Mouse (Mus musculus) lung, postnatal 0 days (tissue): ENCODE measurements at regions not wholly inside any gene's neighbourhood (a gene's known extent, or its start where the extent isn't known, plus 50 kb on each side); places are given as distances from the start of the nearest gene placed in this dataset.

Experiments used
- ATAC-seq: fragments of 200-750 bp; cut with Nextera tagmentation; 2 replicates; pipeline ENCODE4 v1.8.0; 2017; ENCODE audit warnings: moderate library complexity
- DNase-seq: peaks from one replicate; pipeline ENCODE4 v3.0.0-alpha.2; 2016; ENCODE audit warnings: low spot score
- H3K27ac ChIP-seq: fragments of 300-500 bp; sonication (generic); 2 replicates; pipeline ENCODE4 v1.5.1; 2014; ENCODE audit warnings: antibody characterized with exemption, mild to moderate bottlenecking, low read length, mixed read lengths
- H3K27me3 ChIP-seq: fragments of 300-500 bp; sonication (generic); replicated peaks from 2 replicates; pipeline ENCODE4 v1.6.1; 2014; ENCODE audit warnings: low read length, mixed read lengths; ENCODE audit not compliant: insufficient read depth
- H3K36me3 ChIP-seq: fragments of 300-500 bp; sonication (generic); 2 replicates; pipeline ENCODE4 v1.6.1; 2014; ENCODE audit warnings: low read length, mixed read lengths; ENCODE audit not compliant: insufficient read depth
- H3K4me1 ChIP-seq: fragments of 300-500 bp; sonication (generic); 2 replicates; pipeline ENCODE4 v1.6.1; 2014; ENCODE audit warnings: antibody characterized with exemption, low read depth, low read length, mixed read lengths; ENCODE audit not compliant: insufficient read depth
- H3K4me2 ChIP-seq: fragments of 300-500 bp; sonication (generic); replicated peaks from 2 replicates; pipeline ENCODE4 v1.6.1; 2014; ENCODE audit warnings: low read depth, mild to moderate bottlenecking, low read length, moderate library complexity, mixed read lengths
- H3K4me3 ChIP-seq: fragments of 300-500 bp; sonication (generic); 2 replicates; pipeline ENCODE4 v1.5.1; 2014; ENCODE audit warnings: low read depth, low read length
- H3K9ac ChIP-seq: fragments of 300-500 bp; sonication (generic); replicated peaks from 2 replicates; pipeline ENCODE4 v1.6.1; 2014; ENCODE audit warnings: low read depth, mild to moderate bottlenecking
- H3K9me3 ChIP-seq: fragments of 300-500 bp; sonication (generic); 2 replicates; pipeline ENCODE4 v1.6.1; 2016; ENCODE audit warnings: low read length, mixed read lengths
- CTCF ChIP-seq: IDR thresholded peaks from 2 replicates; pipeline ENCODE4 v1.5.1; 2016; ENCODE audit warnings: antibody characterized with exemption, mild to moderate bottlenecking
- EP300 ChIP-seq: IDR thresholded peaks from 2 replicates; pipeline ENCODE4 v1.6.1; 2016; ENCODE audit warnings: antibody characterized with exemption, mild to moderate bottlenecking, control low read depth
- WGBS: fragments of 180-500 bp; shearing (Covaris S2); extraction: QIAGEN DNeasy Blood & Tissue Kit; methylation state at CpG from one replicate; pipeline ENCODE4 v1.1.7; 2014; 5-methylcytosine and 5-hydroxymethylcytosine counted together

GRCm38 (mm10) chr1:43344001-43344400 lies 100.4 kb upstream of the Nck2 start:
- 86% methylated on average over 5 of the region's 5 CpGs for WGBS
- Histone ChIP-seq H3K27me3 (no peaks in the 10 kb centered on the region), H3K4me2 (no peak overlapping the region), H3K9ac (no peak overlapping the region), H3K27ac (no peak overlapping the region), H3K4me3 (no peak overlapping the region), H3K36me3 (no peaks in the 10 kb centered on the region), H3K4me1 (no peaks in the 10 kb centered on the region), H3K9me3 (no peaks in the 10 kb centered on the region)
- ATAC-seq, result no peak
- no peak for TF ChIP-seq EP300
- DNase-seq, result no peak

GRCm38 (mm10) chr1:43347152-43347551 lies 97.2 kb upstream of the Nck2 start:
- Histone ChIP-seq H3K4me3 (no peak overlapping the region), H3K9ac (no peak overlapping the region), H3K27me3 (no peaks in the 10 kb centered on the region), H3K4me1 (no peaks in the 10 kb centered on the region), H3K27ac (no peak overlapping the region), H3K9me3 (no peaks in the 10 kb centered on the region), H3K36me3 (no peaks in the 10 kb centered on the region), H3K4me2 (no peak overlapping the region)
- no peak for DNase-seq
- ATAC-seq, result no peak
- 87% methylated on average over 4 of the region's 4 CpGs for WGBS
- no peak for TF ChIP-seq EP300
- TF ChIP-seq CTCF, result no peak

DNA sequence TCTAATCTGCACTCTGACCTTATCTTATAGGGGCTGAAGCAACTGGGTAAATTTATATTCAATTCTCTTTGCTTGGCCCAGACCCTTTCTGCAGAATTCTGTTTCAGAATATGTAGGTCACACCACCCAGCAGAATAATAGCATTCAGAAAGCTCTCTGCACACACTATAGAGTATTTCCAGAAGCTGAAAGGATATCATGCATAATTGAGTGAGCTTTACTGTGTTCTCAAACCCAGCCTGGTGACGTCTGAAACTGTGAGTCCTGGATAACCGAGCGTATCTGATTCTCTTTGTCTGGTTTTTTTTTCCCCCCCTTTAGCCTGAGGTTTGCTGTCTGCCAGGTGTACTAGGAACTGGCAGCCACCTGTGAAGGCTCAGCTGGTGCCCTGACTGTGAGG lies 94.4 kb upstream of the Nck2 start:
- Histone ChIP-seq H3K36me3 (no peaks in the 10 kb centered on the region), H3K27me3 (no peaks in the 10 kb centered on the region), H3K4me1 (no peaks in the 10 kb centered on the region), H3K9me3 (no peaks in the 10 kb centered on the region), H3K9ac (no peak overlapping the region), H3K4me2 (no peak overlapping the region), H3K27ac (no peak overlapping the region), H3K4me3 (no peak overlapping the region)
- 86% methylated on average over 3 of the region's 3 CpGs for WGBS
- no peak for DNase-seq
- TF ChIP-seq CTCF (no peak), EP300 (no peak)
- no peak for ATAC-seq

DNA sequence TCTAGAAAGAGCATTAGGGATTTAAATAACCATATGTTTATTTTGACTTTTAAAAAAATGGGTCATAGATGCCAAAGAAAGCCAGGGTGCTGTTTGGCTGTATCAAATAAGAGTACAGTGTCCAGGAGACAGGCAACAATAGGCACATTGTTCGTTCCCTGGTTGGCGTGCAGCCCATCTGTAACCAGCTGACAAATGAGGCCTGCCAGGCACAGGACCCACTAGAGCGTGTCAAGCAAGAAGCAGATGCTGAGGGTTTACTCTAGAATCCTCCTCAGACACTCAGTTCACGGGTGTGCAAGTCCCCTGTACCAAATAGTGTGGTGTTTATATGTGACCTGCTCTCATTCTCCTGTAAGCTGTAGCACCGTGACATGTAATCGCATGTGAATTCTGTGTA lies 86.2 kb upstream of the Nck2 start:
- no peak overlapping the region for H3K9ac ChIP-seq
- TF ChIP-seq EP300 (peak; percentile 15; the same call in 1 of the 2 replicates), CTCF (no peak)
- no peak overlapping the region for H3K27ac ChIP-seq
- peaks cover 9% of the 10 kb centered on the region; the same call in 1 of the 2 replicates for H3K4me1 ChIP-seq
- 39% methylated on average over 6 of the region's 6 CpGs for WGBS
- H3K9me3 ChIP-seq, result no peaks in the 10 kb centered on the region
- H3K36me3 ChIP-seq, result no peaks in the 10 kb centered on the region
- DNase-seq (peak; percentile 61), ATAC-seq (peak; percentile 48; the same call in 1 of the 2 replicates)
- no peak overlapping the region for H3K4me2 ChIP-seq
- no peak overlapping the region for H3K4me3 ChIP-seq
- H3K27me3 ChIP-seq, result no peaks in the 10 kb centered on the region

DNA sequence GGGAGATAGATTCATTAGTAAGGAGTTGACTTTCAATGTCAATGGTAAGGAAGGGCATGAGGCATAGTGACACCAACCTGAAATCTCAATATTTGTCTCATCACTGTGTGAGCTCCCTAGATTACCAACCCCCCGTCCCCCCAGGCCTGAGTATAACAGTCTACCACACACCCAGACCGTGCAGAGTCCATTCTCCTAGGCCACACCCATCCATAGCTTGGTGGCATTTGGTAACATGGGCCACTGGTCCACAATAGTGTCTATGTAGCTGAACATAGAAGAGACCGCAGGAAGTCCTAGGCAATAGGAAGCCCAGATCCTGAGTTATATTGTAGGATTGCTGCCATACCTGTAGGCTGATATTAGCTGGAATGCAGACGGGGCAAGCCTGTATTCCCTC lies 84.7 kb upstream of the Nck2 start:
- ATAC-seq, result no peak
- H3K4me3 ChIP-seq, result no peak overlapping the region
- no peak overlapping the region for H3K4me2 ChIP-seq
- H3K27ac ChIP-seq, result no peak overlapping the region
- H3K27me3 ChIP-seq, result no peaks in the 10 kb centered on the region
- H3K4me1 ChIP-seq, result peaks cover 9% of the 10 kb centered on the region; the same call in 1 of the 2 replicates
- H3K36me3 ChIP-seq, result no peaks in the 10 kb centered on the region
- DNase-seq, result no peak
- no peak for TF ChIP-seq CTCF
- 93% methylated on average over 4 of the region's 4 CpGs for WGBS
- H3K9me3 ChIP-seq, result no peaks in the 10 kb centered on the region
- no peak overlapping the region for H3K9ac ChIP-seq

DNA sequence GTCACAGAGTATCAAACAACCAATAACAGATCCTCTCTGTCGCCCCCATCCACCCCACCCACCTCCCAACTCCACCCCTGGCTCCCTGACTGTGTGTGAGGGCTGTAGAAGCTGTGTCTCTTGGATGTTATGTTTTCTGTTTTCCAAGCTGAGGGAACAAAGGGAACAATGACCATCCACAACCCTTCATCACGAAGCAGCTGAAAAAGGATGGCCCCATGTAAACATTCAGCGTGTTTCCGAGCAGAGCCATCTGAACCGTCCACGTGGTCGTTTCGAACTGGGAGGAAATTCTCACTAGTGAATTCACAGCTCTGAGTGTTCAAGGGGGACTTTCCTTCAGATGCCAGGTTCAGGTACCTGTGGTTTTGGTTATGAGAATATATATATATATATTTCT lies 84.1 kb upstream of the Nck2 start:
- DNase-seq (peak; percentile 64), ATAC-seq (peak; percentile 76)
- Histone ChIP-seq H3K4me1 (peaks cover 9% of the 10 kb centered on the region; the same call in 1 of the 2 replicates), H3K36me3 (no peaks in the 10 kb centered on the region), H3K9ac (no peak overlapping the region), H3K27ac (0 out of 2 replicates have a peak overlapping the region, but pooled peaks have one; percentile 32), H3K4me2 (no peak overlapping the region), H3K4me3 (no peak overlapping the region), H3K27me3 (no peaks in the 10 kb centered on the region), H3K9me3 (no peaks in the 10 kb centered on the region)
- TF ChIP-seq EP300, result no peak
- no peak for TF ChIP-seq CTCF
- 30% methylated on average over 8 of the region's 8 CpGs for WGBS

DNA sequence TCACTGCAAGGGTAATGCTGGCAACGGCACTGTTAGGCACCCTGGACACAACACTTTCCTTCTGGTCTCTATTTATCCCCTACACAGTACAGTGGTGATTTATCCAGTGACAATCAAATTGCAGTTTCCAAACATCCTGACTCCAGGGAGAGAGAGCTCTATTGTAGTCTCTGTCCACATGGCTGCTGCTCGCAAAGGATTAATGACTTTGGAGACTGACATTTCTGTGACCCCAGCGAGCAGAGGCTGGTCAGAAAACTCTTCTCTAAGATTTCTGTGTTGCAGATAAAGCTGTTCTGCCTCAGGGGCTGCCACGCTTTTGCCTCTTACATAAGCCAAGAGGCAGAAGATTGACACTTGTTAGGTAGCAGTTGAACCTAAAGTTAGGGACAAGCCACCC lies 83.6 kb upstream of the Nck2 start:
- no peaks in the 10 kb centered on the region for H3K36me3 ChIP-seq
- no peaks in the 10 kb centered on the region for H3K27me3 ChIP-seq
- H3K9me3 ChIP-seq, result no peaks in the 10 kb centered on the region
- H3K4me2 ChIP-seq, result no peak overlapping the region
- no peak overlapping the region for H3K4me3 ChIP-seq
- TF ChIP-seq CTCF (no peak), EP300 (0 out of 2 replicates have a peak, but pooled peaks have one; percentile 41)
- peak; percentile 66 for DNase-seq
- no peak overlapping the region for H3K9ac ChIP-seq
- WGBS, result 22% methylated on average over 4 of the region's 4 CpGs
- peaks cover 9% of the 10 kb centered on the region; the same call in 1 of the 2 replicates for H3K4me1 ChIP-seq
- H3K27ac ChIP-seq, result peak overlapping the region; percentile 71
- ATAC-seq, result peak; percentile 85
